Mouse (Mus musculus): ENCODE measurements around the gene Hs3st3b1.

DNA sequence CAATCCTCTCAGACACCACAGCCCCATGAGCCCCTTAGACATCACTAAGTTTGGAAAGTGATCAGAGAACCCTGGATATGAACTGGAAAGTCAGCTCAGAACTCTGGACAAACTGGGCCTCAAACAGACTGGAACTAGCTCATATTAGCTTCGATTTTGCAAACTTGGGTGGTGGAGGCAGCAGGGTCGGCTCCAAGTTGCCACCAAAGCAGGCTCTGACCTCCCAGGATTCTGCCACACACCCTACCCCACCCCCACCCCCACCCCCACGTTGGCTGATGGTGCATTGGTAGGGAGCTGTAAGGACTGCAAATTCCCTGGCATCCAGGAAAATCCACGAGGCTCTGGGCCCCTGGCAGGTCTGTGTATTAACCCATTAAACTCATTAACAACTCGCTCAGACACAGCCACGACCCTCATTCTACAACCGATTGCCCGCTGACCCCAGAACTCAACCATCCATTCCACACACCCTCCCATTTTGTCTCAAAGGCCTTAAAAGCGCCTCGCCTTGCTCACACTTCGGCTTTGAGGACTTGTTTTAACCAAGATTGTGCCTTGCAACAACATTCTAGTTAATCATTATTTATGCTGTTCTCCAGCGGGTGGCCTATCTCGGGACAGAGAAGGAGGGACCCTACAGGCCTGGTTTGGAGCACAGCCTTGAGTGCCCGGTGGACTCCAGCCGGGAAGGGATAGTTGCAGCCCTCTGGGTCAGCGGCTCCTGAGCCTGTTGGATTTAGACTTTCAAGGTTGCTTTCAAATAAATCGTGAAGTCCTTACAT lies 3.6 kb downstream of the Hs3st3b1 start:
- TF ChIP-seq POLR2A (IDR thresholded peaks at IDR 0.05; ENCODE audit: borderline replicate concordance, low read depth, low read length) (no peak), CTCF (IDR thresholded peaks at IDR 0.05; ENCODE audit: low read depth, low read length) (no peak)

All from bone marrow macrophage, adult 2 months (primary cell).